Mouse (Mus musculus) layer of hippocampus, adult 11-12 months (tissue): Measurements from ENCODE around the gene Gtsf2.

Experiments used
- DNase-seq: peaks from one replicate; pipeline ENCODE4 v3.0.0; 2022; ENCODE audit warnings: low spot score

Gene Gtsf2

GRCm38 (mm10) chr15:103393577-103393976 lies 54.7 kb downstream of the Gtsf2 start:
- DNase-seq = no peak
